Mouse (Mus musculus) right cerebral cortex, postnatal 25 days (tissue): ENCODE measurements around the gene Kcnq1.

ENCODE experiments used
- DNase-seq: peaks from one replicate; pipeline ENCODE4 v3.0.0; 2022

Kcnq1 gene

GRCm38 (mm10) chr7:143373265-143373664 is 267.1 kb downstream of the Kcnq1 start:
- no peak for DNase-seq

GRCm38 (mm10) chr7:143375945-143376344 is 269.8 kb downstream of the Kcnq1 start:
- DNase-seq = no peak

- no peak for DNase-seq
These were observed 274.4 kb downstream of the Kcnq1 start for GRCm38 (mm10) chr7:143380466-143381073.

GRCm38 (mm10) chr7:143386632-143387031 is 280.5 kb downstream of the Kcnq1 start:
- DNase-seq = no peak

- no peak for DNase-seq
These were observed 282.9 kb downstream of the Kcnq1 start for GRCm38 (mm10) chr7:143388783-143389695.

- no peak for DNase-seq
These were observed 283.7 kb downstream of the Kcnq1 start for GRCm38 (mm10) chr7:143389860-143390259.

GRCm38 (mm10) chr7:143390277-143390948 is 284.3 kb downstream of the Kcnq1 start:
- no peak for DNase-seq

GRCm38 (mm10) chr7:143395113-143395563 is 289.0 kb downstream of the Kcnq1 start:
- DNase-seq = no peak

- DNase-seq = no peak
These were observed 293.6 kb downstream of the Kcnq1 start for GRCm38 (mm10) chr7:143399756-143400155.

- no peak for DNase-seq
These were observed 294.4 kb downstream of the Kcnq1 start for GRCm38 (mm10) chr7:143400599-143400998.

GRCm38 (mm10) chr7:143401429-143402016 is 295.4 kb downstream of the Kcnq1 start:
- no peak for DNase-seq

GRCm38 (mm10) chr7:143404296-143404695 is 298.1 kb downstream of the Kcnq1 start:
- DNase-seq = no peak

- DNase-seq = no peak
These were observed 301.9 kb downstream of the Kcnq1 start for GRCm38 (mm10) chr7:143407931-143408501.

GRCm38 (mm10) chr7:143408615-143409021 is 302.5 kb downstream of the Kcnq1 start:
- no peak for DNase-seq

- no peak for DNase-seq
These were observed 306.4 kb downstream of the Kcnq1 start for GRCm38 (mm10) chr7:143412606-143413005.

- no peak for DNase-seq
These were observed 308.9 kb downstream of the Kcnq1 start for GRCm38 (mm10) chr7:143415070-143415469.

- no peak for DNase-seq
These were observed 310.2 kb downstream of the Kcnq1 start for GRCm38 (mm10) chr7:143416406-143416805.

GRCm38 (mm10) chr7:143417875-143418274 is 311.7 kb downstream of the Kcnq1 start:
- DNase-seq = no peak

- DNase-seq = no peak
These were observed 313.5 kb downstream of the Kcnq1 start for GRCm38 (mm10) chr7:143419585-143420160.

GRCm38 (mm10) chr7:143428142-143428813 is 322.1 kb downstream of the Kcnq1 start:
- no peak for DNase-seq

- DNase-seq = no peak
These were observed 322.8 kb downstream of the Kcnq1 start for GRCm38 (mm10) chr7:143428814-143429499.
